Mouse (Mus musculus) kidney, postnatal 0 days (tissue): ENCODE data around the gene Hpcal1. TPM values are rescaled to one million over a fixed set of nuclear protein-coding genes. Genes with fewer than 3 reads are reported as not detected.

Experiments
- ATAC-seq: fragments of 200-750 bp; cut with Nextera tagmentation; replicated peaks from 2 replicates; pipeline ENCODE4 v1.8.0; 2017; ENCODE audit warnings: low read depth, moderate number of reproducible peaks, moderate TSS enrichment, moderate library complexity; ENCODE audit not compliant: low FRiP score
- DNase-seq: peaks from one replicate; pipeline ENCODE4 v3.0.0-alpha.2; 2016; ENCODE audit warnings: low spot score
- H3K27ac ChIP-seq: fragments of 300-500 bp; sonication (generic); 2 replicates; pipeline ENCODE4 v1.5.1; 2014; ENCODE audit warnings: mild to moderate bottlenecking
- H3K27me3 ChIP-seq: fragments of 300-500 bp; sonication (generic); 2 replicates; pipeline ENCODE4 v1.6.1; 2014; ENCODE audit warnings: low read length, mixed read lengths; ENCODE audit not compliant: insufficient read depth
- H3K36me3 ChIP-seq: fragments of 300-500 bp; sonication (generic); 2 replicates; pipeline ENCODE4 v1.6.1; 2014; ENCODE audit warnings: low read length, mixed read lengths; ENCODE audit not compliant: insufficient read depth
- H3K4me1 ChIP-seq: fragments of 300-500 bp; sonication (generic); replicated peaks from 2 replicates; pipeline ENCODE4 v1.6.1; 2014; ENCODE audit warnings: antibody characterized with exemption, low read length, mixed read lengths; ENCODE audit not compliant: insufficient read depth
- H3K4me2 ChIP-seq: fragments of 300-500 bp; sonication (generic); 2 replicates; pipeline ENCODE4 v1.6.1; 2014; ENCODE audit warnings: mild to moderate bottlenecking, low read length, moderate library complexity, mixed read lengths
- H3K4me3 ChIP-seq: fragments of 300-500 bp; sonication (generic); replicated peaks from 2 replicates; pipeline ENCODE4 v1.5.1; 2014; ENCODE audit warnings: low read depth, low read length
- H3K9ac ChIP-seq: fragments of 300-500 bp; sonication (generic); 2 replicates; pipeline ENCODE4 v1.6.1; 2014; ENCODE audit warnings: low read depth, low read length
- H3K9me3 ChIP-seq: fragments of 300-500 bp; sonication (generic); replicated peaks from 2 replicates; pipeline ENCODE4 v1.6.1; 2016; ENCODE audit warnings: low read length, inconsistent platforms, mixed read lengths
- CTCF ChIP-seq: IDR thresholded peaks from 2 replicates; pipeline ENCODE4 v1.5.1; 2016; ENCODE audit warnings: antibody characterized with exemption, low read depth, mild to moderate bottlenecking, moderate library complexity
- WGBS: fragments of 180-500 bp; shearing (Covaris S2); extraction: QIAGEN DNeasy Blood & Tissue Kit; methylation state at CpG from one replicate; pipeline ENCODE4 v1.1.7; 2014; 5-methylcytosine and 5-hydroxymethylcytosine counted together
- polyA plus RNA-seq: library from polyadenylated mRNA; unstranded; fragments of >200 nt; fragmentation: Nextera tagmentation; extraction: Ambion mirVana; gene quantifications from 2 replicates; pipeline ENCODE4 v1.2.1, GENCODE M21; 2015

Hpcal1 gene
- polyA plus RNA-seq, 1 experiment from 2014 or later: 70.6 TPM

GRCm38 (mm10) chr12:17741637-17742364 lies 51.1 kb downstream of the Hpcal1 start:
- H3K9ac ChIP-seq: no peak overlapping the region
- no peaks in the 10 kb centered on the region for H3K36me3 ChIP-seq
- H3K27ac ChIP-seq: peak overlapping the region; percentile 58
- DNase-seq: no peak
- 51% methylated on average over 17 of the region's 17 CpGs for WGBS
- no peak overlapping the region for H3K4me2 ChIP-seq
- peak; percentile 77 for ATAC-seq
- H3K4me1 ChIP-seq: peaks cover 27% of the 10 kb centered on the region
- H3K27me3 ChIP-seq: no peaks in the 10 kb centered on the region
- H3K9me3 ChIP-seq: no peaks in the 10 kb centered on the region
- no peak for TF ChIP-seq CTCF
- no peak overlapping the region for H3K4me3 ChIP-seq

DNA sequence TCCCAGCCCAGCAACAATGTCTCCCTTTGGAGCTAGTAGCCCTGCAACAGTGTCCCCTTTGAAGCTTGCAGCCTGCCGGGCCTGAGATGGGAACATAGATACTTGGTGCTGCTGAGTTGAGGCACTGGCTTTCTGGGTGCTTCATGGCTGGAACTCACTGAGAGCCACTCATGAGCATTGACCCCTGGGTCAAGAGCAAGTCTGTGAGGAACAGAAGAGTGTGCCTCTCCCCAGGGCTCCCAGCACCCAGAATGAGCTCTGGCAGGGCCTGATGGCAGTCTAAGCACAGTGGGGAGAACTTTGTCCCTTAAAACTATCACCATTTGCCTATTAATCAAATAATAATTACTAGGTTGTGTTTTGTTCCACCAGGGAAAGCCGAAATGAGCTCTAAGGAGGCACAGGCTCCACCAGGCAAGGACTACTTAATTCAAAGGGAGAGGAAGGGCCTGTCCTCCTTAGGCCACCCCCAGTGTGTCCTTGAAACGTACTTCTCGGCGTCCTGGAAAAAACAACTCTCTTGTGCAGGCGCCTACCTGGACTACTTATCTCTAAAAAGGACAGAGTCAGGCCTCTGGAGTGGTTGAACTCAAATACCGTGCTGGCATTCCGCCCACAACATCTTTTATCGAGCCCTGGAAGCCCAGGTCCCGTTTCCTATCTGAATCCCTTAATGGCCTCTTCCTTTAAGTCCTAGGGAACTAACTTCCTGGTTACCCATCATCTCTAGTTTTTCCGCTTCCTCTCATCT lies 52.1 kb downstream of the Hpcal1 start:
- no peaks in the 10 kb centered on the region for H3K27me3 ChIP-seq
- H3K36me3 ChIP-seq: no peaks in the 10 kb centered on the region
- H3K27ac ChIP-seq: peak overlapping the region; percentile 58
- WGBS: 64% methylated on average over 11 of the region's 11 CpGs
- TF ChIP-seq CTCF: no peak
- no peak overlapping the region for H3K9ac ChIP-seq
- H3K4me2 ChIP-seq: no peak overlapping the region
- no peak overlapping the region for H3K4me3 ChIP-seq
- no peaks in the 10 kb centered on the region for H3K9me3 ChIP-seq
- H3K4me1 ChIP-seq: peaks cover 36% of the 10 kb centered on the region
- DNase-seq (no peak), ATAC-seq (no peak)

- WGBS: 82% methylated on average over 7 of the region's 7 CpGs
- Histone ChIP-seq H3K4me2 (no peak overlapping the region), H3K36me3 (no peaks in the 10 kb centered on the region), H3K4me1 (peaks cover 49% of the 10 kb centered on the region), H3K27me3 (no peaks in the 10 kb centered on the region), H3K9me3 (no peaks in the 10 kb centered on the region), H3K27ac (no peak overlapping the region), H3K9ac (no peak overlapping the region), H3K4me3 (no peak overlapping the region)
- TF ChIP-seq CTCF: no peak
- DNase-seq (no peak), ATAC-seq (no peak)
These were observed 54.8 kb downstream of the Hpcal1 start for GRCm38 (mm10) chr12:17745431-17745830.

DNA sequence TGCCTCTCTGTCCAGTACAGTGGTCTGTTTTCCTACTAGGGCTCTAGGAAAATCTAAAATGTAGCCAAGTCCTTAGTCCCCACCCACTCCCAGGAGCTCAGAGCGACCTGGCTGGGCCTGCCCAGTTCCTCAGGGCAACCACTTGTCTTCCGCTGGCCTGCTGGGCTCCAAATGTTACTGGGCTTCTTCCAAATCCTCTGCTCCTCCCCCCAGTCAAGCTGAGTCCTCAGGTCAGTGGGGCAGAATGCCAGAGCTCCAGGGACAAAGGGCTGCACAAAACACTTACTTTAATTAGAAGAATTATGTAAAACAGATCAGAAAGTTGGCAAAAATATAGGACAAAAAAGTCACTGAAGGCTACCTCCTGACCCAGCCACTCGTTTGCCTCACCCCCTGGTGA lies 56.1 kb downstream of the Hpcal1 start:
- H3K9me3 ChIP-seq: no peaks in the 10 kb centered on the region
- ATAC-seq (no peak), DNase-seq (peak; percentile 50)
- no peak overlapping the region for H3K9ac ChIP-seq
- TF ChIP-seq CTCF: no peak
- WGBS: 14% methylated on average over 3 of the region's 3 CpGs
- H3K27me3 ChIP-seq: no peaks in the 10 kb centered on the region
- no peaks in the 10 kb centered on the region for H3K36me3 ChIP-seq
- peak overlapping the region; percentile 47 for H3K27ac ChIP-seq
- H3K4me3 ChIP-seq: no peak overlapping the region
- H3K4me2 ChIP-seq: no peak overlapping the region
- peaks cover 56% of the 10 kb centered on the region for H3K4me1 ChIP-seq

DNA sequence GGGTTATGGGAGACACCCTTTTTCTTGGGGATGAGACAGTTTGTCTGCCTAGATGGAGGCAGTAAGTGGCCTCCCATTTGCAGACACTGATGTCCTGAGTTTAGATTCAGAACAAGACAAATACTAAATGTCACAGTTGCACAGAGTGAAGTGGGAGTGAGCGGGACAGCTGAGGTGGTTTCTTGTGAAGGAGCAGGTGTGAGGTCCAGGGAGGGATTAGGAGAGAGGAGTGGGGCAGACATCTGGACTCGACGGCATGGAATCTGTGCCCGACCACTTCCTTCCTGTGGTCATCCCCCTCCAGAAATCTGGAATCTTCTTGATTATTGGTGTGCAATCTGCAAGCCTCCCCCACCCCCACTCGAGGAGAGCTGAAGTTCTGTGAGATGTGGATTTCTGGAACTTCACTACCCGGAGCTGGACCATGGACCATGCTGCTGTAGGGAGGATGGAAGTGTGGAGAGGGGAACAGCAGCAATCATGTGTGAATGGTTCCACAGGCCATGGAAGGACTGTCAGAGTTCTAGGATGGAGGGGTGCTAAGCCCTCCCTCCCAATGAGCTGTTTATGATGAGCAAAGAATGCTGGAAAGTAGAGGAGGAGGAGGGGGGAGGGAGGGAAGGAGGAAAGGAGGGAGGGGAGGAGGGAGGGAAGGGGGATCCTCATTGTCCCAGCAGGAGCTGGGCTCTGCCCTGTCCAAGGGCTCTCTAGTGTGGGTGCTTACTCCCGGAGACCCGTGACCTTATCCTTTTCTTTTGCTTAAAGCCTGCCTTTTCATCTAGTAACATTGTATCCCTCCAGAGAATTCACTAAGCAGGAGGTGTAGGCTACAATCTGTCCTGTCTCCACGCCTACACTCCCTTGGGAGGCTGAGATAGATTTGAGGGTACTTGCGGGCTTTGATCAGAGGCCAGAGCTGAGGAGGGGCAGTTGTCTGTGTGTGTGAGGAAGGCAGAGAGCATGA lies 56.8 kb downstream of the Hpcal1 start:
- Histone ChIP-seq H3K4me1 (peaks cover 51% of the 10 kb centered on the region), H3K4me3 (no peak overlapping the region), H3K27ac (peak overlapping the region; percentile 47; the same call in 1 of the 2 replicates), H3K9ac (no peak overlapping the region), H3K4me2 (no peak overlapping the region), H3K36me3 (no peaks in the 10 kb centered on the region), H3K27me3 (no peaks in the 10 kb centered on the region), H3K9me3 (no peaks in the 10 kb centered on the region)
- WGBS: 38% methylated on average over 10 of the region's 10 CpGs
- TF ChIP-seq CTCF: no peak
- DNase-seq: no peak
- ATAC-seq: peak; percentile 26; the same call in 1 of the 2 replicates

DNA sequence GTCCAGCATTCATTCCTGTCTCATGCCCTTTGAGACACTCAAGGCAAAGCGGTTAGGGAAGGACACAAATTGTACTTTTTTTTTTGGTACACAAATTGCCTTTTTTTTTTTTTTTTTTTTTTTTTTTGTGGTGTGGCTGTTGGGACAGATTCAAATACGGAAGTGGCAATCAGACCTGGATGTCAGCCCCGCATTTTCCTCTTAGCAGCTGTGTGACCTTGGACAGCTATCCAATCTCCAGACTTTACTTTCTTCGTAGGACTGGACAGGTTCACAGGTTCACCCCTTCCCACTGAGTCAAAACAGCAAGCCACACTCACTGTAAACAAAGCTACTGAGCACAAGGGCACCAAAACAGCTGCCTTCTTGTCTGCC lies 57.5 kb downstream of the Hpcal1 start:
- DNase-seq (no peak), ATAC-seq (no peak)
- H3K9me3 ChIP-seq: no peaks in the 10 kb centered on the region
- H3K27me3 ChIP-seq: no peaks in the 10 kb centered on the region
- no peaks in the 10 kb centered on the region for H3K36me3 ChIP-seq
- no peak overlapping the region for H3K27ac ChIP-seq
- no peak overlapping the region for H3K4me2 ChIP-seq
- WGBS: 39% methylated on average over 4 of the region's 4 CpGs
- no peak for TF ChIP-seq CTCF
- peaks cover 44% of the 10 kb centered on the region for H3K4me1 ChIP-seq
- H3K4me3 ChIP-seq: no peak overlapping the region
- H3K9ac ChIP-seq: no peak overlapping the region
